Mouse (Mus musculus): ENCODE results near the gene Klk15. TPM values are rescaled to one million over a fixed set of nuclear protein-coding genes. Genes with fewer than 3 reads are reported as not detected.
"Not testable (repeated sequence)": the region's sequence is repeated elsewhere in the genome, so short reads cannot be mapped to it uniquely, and the experiment has no call there.

Klk15 gene
- not detected for total RNA-seq (2021)

DNA sequence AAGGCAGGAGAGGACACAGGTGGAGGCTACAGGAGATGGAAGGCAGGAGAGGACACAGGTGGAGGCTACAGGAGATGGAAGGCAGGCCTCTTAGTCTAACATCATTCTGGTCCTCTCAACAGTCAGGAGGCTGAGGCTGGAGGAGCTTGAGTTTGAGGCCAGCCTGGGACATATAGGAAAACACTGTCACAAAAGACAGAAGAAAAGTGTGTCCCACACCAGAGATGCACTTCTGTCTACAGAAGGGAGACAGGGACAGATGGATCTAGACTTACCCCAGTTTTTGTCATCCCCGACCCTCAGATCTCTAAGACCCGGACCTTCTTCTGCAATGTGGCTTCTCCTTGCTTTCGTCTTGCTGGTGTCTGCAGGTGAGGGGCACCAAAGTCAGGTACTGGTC is at the start of gene Klk15:
Gene Klk15, plus strand, starts transcription at position 301 of the 400 bp plus-strand sequence.
- no peak for DNase-seq

DNA sequence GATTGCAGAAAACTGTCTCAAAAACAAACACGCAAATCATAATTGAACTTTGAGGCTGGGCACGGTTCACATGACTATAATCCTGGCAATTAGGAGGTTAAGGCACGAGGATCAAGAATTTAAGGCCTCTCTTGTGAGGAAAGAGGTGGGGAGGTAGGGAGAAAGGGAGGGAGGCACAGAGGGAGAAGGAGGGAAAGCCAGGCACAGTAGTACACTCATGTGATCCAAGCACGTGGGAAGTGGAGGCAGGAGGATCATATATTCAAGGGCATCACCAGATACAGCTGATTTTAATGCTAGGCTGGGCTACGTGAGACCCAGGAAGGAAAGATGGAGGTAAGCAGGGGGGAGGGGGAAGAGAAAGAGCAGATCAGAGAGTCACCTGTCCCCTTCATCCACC is 42.2 kb upstream of the Klk15 start:
- DNase-seq: no peak

DNA sequence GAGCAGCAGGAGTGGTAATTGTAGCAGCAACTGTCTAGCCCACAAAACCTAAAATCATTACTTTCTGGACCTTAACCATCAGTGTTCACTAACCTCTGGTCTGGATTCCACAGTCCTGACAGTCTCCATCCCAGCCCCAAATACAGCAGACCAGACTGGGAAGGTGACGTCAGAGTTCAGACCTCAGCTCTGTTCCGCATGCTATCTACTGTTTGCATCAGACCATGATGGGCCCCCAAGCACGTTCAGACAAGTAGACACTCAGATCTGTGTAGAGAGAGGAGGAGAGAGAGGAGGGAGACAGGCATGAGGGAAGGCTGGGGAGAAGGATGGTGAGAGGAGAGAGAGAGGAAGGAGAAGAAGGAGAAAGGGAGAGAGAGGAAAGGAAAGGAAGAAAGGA is 41.8 kb upstream of the Klk15 start:
- no peak for DNase-seq

DNA sequence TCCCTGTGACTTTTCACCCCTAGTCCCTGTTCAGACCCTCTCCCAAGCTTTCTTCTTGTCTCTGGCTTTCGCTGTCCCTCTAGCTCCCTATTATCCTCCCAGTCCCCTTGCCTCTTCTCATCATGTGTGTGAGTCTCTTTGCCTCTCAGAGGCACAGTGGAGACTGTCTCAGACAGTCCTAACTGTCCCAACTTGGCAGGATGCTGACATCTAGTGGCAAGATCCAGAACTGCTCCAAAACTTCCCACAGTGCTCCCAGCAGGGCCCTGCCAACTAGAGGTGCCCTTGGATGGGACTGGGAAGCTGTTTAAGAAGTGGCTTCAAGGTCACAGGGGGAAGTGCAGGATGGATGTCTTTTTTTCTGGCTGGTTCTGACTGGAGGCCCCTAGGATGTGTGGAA is 38.7 kb upstream of the Klk15 start:
- peak; percentile 92 for DNase-seq

DNA sequence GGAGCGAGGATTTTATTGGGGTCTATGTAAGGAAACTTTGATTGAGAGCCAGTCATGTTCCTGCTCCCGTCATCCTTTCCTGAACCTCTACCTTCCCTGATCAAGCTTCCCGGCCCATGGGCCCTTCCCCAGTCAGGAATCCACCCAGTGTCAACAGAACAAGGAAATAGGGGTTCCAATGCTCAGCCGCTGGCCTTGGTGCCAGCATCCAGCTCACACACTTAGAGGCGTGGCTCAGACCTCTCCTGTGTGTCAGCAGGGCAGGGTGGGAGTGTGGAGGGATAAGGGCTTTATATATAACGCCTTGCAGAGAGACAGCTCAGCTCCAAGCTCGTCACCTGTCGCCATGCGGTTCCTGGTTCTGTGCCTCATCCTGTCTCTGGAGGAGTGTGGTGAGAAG is 18.7 kb upstream of the Klk15 start:
- no peak for DNase-seq

DNA sequence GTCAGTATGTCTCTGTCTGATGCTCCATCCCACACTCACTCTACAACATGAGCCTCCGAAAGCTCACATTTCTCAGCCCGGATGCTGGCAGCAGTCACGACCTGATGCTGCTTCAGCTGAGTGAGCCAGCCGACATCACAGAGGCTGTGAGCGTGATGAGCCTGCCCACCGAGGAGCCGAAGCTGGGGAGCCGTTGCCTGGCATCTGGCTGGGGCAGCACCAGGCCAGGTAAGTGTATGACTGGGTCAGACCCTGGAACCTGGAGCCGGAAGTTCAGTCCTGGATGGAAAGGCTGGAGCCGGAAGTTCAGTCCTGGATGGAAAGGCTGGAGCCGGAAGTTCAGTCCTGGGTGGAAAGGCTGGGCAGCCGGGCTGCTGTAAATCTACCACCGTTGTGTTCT is 15.1 kb upstream of the Klk15 start:
- no peak for DNase-seq

DNA sequence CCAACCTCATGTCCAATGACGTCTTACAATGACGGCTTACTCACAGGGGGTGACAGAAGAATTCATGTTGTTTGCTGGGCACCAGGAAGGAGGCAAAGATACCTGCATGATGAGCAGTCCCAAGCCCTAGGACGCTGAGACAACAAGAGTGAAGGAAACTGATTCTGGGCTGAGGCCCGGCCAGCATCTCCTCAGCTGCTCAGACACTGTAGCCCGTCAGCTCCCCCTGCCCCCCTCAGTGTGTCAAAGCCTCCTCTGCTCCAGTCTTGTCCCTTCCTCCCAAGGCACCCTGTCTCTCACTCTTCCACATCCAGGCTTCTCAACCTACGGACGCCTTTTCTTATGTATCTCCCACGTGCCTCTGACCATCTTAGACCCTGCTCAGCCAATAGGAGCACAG is 14.7 kb upstream of the Klk15 start:
- DNase-seq: no peak

DNA sequence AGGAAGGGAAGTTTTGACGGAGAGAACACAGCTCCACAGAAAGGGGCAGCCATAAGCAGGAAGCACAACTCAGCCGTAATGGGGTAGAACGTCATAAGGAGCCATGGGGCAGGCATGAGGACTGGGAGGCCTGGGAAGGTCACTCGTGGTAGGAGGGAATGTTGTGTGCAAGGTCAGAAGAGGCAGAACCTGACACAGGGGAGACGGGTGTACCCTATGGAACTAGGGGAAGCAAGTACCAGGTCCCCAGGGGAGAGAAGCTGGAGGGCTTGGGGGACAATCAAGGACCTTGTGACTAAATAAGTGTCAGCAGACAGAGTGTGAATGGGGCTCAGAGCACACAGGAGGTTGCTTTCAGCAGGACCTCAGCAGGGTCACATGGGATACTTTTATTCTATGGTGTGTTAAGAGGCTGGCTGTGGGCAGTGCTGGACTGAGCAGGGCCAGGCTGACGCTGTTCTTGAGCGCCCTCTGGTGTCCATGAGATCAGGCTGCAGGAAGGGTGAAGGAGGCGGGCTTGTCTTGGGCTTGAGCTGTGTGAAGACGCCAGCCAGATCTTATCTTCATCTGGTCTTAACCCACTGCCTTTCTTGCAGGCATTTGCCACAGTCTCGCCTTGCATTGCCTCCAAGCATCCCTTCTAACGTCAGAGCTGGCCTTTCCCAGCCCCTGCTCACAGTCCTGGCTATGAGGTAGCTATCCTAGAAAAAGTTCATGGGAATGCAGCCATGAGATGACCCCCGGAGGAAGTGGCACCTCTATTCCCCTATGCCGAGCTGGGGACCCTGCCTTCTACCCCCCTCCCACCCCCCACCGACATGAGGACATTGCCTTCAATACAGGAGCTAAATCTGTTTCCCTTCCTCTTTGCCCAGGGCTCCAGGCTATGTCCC is 13.7 kb upstream of the Klk15 start:
- peak; percentile 73 for DNase-seq

DNA sequence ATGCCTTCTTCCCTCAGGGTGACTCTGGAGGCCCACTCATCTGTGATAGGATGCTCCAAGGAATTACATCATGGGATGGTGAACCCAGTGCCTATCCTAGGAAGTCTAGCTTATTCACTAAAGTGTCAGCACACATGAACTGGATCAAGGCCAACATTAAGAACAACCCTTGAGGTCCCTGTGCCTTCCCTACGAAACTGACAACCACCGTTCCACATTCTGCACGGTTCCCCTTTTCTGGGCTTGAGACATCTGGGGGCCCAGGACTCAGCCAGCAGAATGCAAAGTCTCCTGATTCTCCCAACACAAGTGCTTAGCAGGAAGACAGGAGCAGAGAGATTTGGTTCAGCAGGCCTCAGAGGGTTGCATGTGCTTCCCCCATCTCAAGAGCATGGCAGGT is 13.0 kb upstream of the Klk15 start:
- DNase-seq: no peak

DNA sequence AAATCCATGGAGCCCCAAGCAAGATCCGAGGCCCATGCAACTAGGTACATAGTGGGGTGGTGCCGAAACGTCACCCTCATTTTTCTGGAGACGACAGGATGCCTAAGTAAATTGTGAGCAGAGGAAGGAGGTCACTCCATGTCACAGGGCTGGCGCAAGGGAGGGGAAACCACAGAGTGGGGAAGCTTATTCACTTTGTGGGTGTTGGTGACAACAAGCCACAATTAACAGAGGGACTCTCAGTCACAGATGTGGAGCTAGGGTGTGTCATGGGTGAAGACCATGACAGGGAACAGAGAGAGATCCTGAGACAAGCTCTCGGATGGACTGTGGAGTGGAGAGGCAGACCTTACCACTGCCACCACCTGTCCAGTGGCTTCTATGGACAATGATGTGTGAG is 12.5 kb upstream of the Klk15 start:
- DNase-seq: no peak

DNA sequence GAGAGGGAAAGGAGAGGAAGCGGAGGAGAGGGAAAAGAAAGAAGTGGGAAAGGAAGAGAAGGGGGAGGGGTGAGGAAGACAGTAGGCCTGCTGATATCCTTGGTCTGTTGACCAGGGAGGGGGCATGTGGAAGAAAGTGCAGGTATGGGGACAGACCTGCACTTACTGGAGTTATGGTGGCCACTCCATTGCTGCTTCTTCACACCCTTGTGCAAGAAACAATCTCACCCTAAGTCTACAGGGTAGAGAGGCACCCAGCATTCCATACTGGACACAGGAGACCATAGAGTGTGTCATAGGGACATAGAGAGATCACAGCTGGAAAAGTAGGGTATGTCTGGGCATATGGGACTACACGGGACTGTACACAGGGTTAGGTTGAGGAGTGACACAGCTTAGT is 11.6 kb upstream of the Klk15 start:
- no peak for DNase-seq

DNA sequence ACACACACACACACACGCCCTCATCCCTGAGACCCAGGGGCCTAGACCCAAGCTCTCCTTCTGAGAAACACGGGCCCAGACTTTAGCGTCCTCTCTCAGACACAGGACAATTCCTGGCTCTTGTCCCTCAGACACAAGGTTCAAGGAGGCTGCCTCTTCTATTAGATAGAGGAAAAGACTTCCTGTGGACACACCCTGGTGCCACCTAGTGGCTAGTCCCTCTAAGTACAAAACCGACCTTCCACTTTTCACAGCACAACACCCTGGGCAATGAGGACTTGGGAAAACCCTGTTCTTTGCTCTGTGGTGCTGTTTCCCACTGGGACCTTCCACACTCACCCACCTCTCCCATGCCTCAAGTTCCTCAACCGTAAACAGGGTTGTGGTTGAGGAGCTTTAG is 7.6 kb upstream of the Klk15 start:
- DNase-seq: peak; percentile 11

DNA sequence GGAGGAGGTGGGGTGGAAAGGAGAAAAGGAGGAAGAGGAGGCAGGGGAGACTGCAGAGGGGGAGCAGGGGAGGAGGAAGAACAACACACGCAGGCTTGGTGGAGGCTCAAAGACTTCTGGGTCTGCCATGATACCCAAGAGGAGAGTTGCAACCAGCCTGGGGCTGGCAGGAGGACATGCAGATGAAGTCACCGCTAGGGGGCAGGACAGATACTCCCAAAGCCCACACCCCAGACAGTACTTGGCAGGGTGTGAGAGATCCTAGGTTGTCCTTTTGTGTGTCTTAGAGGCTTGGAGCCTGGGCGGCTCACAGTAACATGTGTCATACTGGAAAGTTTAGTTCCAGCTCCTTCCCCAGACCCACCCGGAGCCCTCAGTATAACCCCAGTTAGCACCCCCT is 5.0 kb upstream of the Klk15 start:
- DNase-seq: peak; percentile 8

DNA sequence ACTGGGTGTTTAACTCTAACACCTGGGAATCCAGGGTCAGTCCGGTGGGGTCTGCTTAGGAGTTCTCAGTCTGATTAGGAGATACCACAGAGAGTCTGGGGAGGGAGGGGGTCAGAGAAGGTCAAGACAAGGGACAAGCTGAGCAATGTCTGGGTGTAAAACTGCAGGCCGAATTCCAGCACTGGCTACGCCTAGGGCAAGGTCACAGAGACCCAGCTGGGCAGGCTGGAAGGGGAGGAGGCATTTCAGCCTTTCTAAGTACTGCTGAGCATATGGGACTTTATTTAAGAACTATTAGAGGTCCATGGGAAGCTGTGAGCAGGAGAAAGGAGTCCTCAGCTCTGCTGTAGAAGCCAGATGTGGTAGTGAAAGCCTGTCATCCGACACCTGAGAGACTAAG is 1.2 kb upstream of the Klk15 start:
- no peak for DNase-seq

DNA sequence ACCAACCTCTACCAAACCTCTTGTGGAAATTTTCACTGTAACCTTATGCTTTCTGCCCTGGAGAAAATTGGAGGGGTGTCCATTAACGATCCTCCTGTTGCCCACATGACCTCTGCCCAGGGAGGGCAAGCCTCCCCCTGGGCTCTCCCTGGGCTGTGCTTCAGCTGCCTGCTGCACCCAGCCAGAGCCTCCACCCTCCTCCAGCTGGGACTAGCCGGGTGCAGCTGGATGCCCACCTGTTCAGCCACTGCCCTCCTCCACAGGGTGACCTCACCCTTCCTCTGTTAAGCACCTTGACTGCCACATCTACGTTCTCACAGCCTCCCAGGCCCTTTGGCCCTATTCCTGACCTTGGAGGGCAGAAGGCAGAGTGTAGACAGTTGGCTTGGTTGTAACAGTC is 1.2 kb downstream of the Klk15 start:
- DNase-seq: no peak

DNA sequence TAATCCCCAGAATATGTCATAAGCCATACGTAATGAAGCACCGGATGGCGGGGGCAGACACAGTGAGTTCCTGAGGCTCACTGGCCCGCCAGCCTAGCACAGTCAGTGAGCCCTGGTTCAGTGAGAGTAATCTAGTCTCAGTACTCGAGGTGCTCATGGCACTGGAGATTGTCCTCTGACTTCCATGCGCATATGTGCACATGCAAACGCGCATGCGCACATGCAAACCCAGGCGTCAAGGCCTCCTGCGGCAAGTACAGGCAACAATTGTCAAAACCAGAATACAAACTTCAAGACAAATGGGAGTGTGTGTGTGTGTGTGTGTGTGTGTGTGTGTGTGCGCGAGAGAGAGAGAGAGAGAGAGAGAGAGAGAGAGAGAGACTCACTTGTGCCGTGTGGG is 3.0 kb downstream of the Klk15 start:
- no peak for DNase-seq

DNA sequence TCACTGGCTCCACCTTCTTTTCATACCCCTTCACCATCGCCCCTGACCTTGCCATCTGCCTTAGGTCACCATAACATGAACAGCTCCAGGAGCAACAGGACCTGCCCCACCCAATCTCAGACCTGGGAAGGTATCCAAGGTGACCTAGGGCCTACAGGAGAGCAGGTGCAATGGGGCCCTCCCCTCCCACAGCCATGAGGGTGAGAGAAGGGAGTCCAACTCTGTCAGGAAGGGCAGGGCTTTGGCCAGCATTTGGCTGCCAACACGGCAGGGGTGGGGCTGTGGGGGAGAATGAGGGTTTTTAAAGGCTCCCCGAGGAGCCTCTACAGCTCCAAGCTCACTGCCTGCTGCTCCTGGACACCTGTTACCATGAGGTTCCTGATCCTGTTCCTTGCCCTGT is 8.8 kb downstream of the Klk15 start:
- DNase-seq: not testable (repeated sequence)

DNA sequence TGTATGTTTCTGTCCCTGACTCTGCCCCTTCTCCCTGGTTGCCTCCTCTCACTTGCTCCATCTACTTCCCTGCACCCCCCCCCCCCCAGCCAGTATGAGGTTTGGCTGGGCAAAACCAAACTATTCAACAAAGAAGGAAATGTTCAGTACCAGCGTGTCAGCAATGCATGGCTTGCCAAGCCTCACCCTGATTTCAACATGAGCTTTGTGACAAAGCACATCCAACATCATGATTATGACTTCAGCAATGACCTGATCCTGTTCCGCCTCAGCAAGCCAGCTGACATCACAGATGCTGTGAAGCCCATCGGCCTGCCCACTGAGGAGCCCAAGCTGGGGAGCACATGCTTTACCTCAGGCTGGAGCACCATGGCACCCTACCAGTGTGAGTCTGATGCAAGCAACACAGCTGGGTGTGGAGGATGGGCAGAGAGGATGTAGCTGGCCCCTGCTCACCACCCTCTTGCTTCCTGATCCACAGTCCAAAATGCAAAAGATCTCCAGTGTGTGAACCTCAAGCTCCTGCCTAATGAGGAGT is 11.3 kb downstream of the Klk15 start:
- no peak for DNase-seq

DNA sequence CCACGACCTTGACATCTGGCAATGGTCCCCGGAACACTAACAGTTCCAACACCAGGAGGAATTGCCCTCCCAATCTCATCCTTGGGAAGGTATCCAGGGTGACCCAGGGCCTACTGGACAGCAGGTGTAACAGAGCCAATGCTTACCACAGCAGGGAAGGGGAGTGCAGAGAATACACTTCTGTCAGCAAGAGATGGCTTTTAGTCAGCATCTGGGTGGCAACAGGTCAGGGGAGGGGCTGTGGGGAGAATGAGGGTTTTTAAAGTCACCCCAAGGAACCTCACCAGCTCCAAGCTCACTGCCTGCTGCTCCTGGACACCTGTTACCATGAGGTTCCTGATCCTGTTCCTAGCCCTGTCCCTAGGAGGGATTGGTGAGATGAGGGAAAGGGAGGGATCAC is 16.8 kb downstream of the Klk15 start, which contains the start of gene Klk1b8:
Gene Klk1b8, plus strand, starts transcription at position 301 of the 400 bp plus-strand sequence.
- no peak for DNase-seq

DNA sequence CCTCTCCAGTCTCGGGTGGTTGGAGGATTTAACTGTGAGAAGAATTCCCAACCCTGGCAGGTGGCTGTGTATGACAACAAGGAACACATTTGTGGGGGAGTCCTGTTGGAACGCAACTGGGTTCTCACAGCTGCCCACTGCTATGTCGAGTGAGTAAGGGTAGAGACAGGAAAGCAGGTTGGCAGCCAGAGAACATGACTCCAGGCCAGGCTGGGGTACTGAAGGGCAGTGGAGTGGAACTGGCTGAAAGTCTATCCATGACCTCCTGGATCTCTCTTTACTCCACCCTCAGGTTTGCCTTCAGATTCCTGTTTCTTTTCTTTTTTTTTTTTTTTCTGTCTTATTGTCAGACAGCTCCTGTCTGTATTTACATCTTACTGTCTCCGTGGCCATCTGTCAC is 19.2 kb downstream of the Klk15 start:
- DNase-seq: no peak

DNA sequence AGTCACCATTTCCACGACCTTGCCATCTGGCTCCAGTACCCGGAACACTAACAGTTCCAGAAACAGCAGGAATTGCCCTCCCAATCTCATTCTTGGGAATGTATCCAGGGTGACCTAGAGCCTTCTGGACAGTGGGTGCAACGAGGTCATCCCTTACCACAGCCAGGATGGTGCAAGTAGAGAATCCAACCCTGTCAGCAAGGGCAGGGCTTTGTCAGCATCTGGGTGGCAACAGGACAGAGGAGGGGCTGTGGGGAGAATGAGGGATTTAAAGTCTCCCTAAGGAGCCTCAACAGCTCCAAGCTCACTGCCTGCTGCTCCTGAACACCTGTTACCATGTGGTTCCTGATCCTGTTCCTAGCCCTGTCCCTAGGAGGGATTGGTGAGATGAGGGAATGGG is 32.9 kb downstream of the Klk15 start, which contains the start of gene Klk1b1:
Gene Klk1b1, plus strand, starts transcription at position 301 of the 400 bp plus-strand sequence.
- DNase-seq: no peak

DNA sequence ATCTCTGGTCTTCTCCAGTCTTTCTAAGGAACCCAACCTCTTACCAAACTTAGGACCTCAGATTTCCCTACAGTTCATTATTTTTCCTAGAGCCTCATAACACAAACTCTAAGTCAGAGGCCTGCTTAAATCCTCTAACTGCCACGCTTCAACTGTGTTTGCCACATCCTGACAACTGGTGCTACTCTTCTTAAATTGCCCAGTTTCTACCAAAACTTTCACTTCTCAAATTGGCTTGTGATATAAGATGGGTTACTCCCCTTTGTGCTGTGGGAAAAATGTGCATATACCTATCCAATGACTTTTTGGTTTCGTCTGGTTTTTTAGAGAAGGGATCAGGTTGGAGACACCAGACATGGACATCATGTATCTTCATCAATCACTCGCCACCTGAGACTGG is 33.5 kb downstream of the Klk15 start:
- DNase-seq: no peak

DNA sequence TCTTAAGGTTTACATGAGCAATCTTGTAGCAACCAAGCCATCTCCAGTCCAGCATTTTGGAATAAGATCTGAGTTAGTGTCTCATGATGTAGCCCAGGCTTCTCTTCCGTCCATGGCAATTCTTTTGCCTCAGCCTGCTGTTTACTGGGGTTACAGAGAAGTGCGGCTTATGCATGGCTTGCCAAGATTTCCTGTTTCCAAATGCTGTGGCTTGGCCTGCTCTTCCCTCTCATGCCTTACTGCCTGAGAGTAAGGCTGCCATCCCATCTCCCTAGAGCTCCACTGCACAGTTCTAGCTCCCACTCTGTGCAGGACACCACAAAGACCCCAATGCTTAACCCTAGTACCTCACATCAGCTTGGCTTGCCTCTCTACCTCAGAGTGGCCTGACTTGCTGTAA is 34.1 kb downstream of the Klk15 start:
- no peak for DNase-seq

DNA sequence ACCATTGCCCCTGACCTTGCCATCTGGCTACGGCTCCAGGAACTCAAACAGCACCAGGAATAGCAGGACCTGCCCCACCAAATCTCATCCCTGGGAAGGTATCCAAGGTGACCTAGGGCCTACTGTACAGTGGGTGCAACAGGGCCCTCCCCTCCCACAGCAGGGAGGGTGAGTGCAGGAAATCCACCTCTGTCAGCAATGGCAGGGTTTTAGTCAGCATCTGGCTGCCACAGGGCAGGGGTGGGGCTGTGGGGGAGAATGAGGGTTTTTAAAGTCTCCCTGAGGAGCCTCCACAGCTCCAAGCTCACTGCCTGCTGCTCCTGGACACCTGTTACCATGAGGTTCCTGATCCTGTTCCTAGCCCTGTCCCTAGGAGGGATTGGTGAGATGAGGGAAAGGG is 42.2 kb downstream of the Klk15 start, which contains the start of gene Klk1b9:
Gene Klk1b9, plus strand, starts transcription at position 301 of the 400 bp plus-strand sequence.
- DNase-seq: not testable (repeated sequence)
